Mouse (Mus musculus) stomach, embryonic 14.5 days (tissue): ENCODE results near the gene Tbc1d7. TPM values are rescaled to one million over a fixed set of nuclear protein-coding genes. Genes with fewer than 3 reads are reported as not detected.

Experiments used
- ATAC-seq: fragments of 200-750 bp; cut with Nextera tagmentation; 2 replicates; pipeline ENCODE4 v1.8.0; 2017; ENCODE audit warnings: low read depth, moderate TSS enrichment; ENCODE audit not compliant: insufficient number of reproducible peaks, insufficient read depth, low FRiP score
- H3K27ac ChIP-seq: fragments of 300-500 bp; sonication (generic); 2 replicates; pipeline ENCODE4 v1.5.1; 2014; ENCODE audit warnings: mild to moderate bottlenecking, low read length, moderate library complexity, mixed read lengths
- H3K27me3 ChIP-seq: fragments of 300-500 bp; sonication (generic); 2 replicates; pipeline ENCODE4 v1.6.1; 2014; ENCODE audit warnings: low read length, control low read depth, mixed read lengths; ENCODE audit not compliant: control insufficient read depth, insufficient read depth
- H3K36me3 ChIP-seq: fragments of 300-500 bp; sonication (generic); 2 replicates; pipeline ENCODE4 v1.6.1; 2014; ENCODE audit warnings: mild to moderate bottlenecking, control low read depth, low read length, moderate library complexity, mixed read lengths; ENCODE audit not compliant: control insufficient read depth, insufficient read depth
- H3K4me1 ChIP-seq: fragments of 300-500 bp; sonication (generic); 2 replicates; pipeline ENCODE4 v1.6.1; 2014; ENCODE audit warnings: low read length, control low read depth, mixed read lengths; ENCODE audit not compliant: control insufficient read depth, insufficient read depth
- H3K4me2 ChIP-seq: fragments of 300-500 bp; sonication (generic); replicated peaks from 2 replicates; pipeline ENCODE4 v1.6.1; 2014; ENCODE audit warnings: low read depth, low read length, control low read depth
- H3K4me3 ChIP-seq: fragments of 300-500 bp; sonication (generic); 2 replicates; pipeline ENCODE4 v1.5.1; 2014; ENCODE audit warnings: low read depth, low read length, control low read depth
- H3K9ac ChIP-seq: fragments of 300-500 bp; sonication (generic); replicated peaks from 2 replicates; pipeline ENCODE4 v1.6.1; 2014; ENCODE audit warnings: low read depth, mild to moderate bottlenecking, control low read depth, low read length, moderate library complexity, mixed read lengths
- H3K9me3 ChIP-seq: fragments of 300-500 bp; sonication (generic); 2 replicates; pipeline ENCODE4 v1.6.1; 2016; ENCODE audit warnings: low read depth, low read length, control low read depth; ENCODE audit not compliant: control insufficient read depth
- whole genome bisulfite sequencing: fragments of 180-500 bp; shearing (Covaris S2); extraction: QIAGEN DNeasy Blood & Tissue Kit; methylation state at CpG from one replicate; pipeline ENCODE4 v1.1.7; 2014; 5-methylcytosine and 5-hydroxymethylcytosine counted together
- polyA plus RNA-seq: library from polyadenylated mRNA; unstranded; fragments of >200 nt; fragmentation: Nextera tagmentation; extraction: Ambion mirVana; gene quantifications from 2 replicates; pipeline ENCODE4 v1.2.1, GENCODE M21; 2014

Tbc1d7 gene
- polyA plus RNA-seq = 47.8 and 51.6 TPM in 2 replicates

- WGBS = under 1% methylated on average over 48 of the region's 48 CpGs
- peaks cover 3% of the 10 kb centered on the region; the same call in 1 of the 2 replicates for H3K36me3 ChIP-seq
- no peaks in the 10 kb centered on the region for H3K27me3 ChIP-seq
- peak within 1 kb of the TSS; percentile 64 for H3K4me3 ChIP-seq
- peak within 1 kb of the TSS; percentile 72 for H3K27ac ChIP-seq
- H3K4me1 ChIP-seq = 0 out of 2 replicates have a peak, but pooled peaks cover 5% of the 10 kb centered on the region
- peak within 1 kb of the TSS; percentile 66 for H3K4me2 ChIP-seq
- ATAC-seq = peak; percentile 94
- H3K9ac ChIP-seq = peak within 1 kb of the TSS; percentile 73
- no peaks in the 10 kb centered on the region for H3K9me3 ChIP-seq
Measured at GRCm38 (mm10) chr13:43171020-43171710, at the start of gene Tbc1d7. TSS of gene Tbc1d7 (minus strand) at chr13:43171501.

GRCm38 (mm10) chr13:43220635-43221034 is 49.3 kb upstream of the Tbc1d7 start:
- H3K9me3 ChIP-seq = no peaks in the 10 kb centered on the region; the same call in 1 of the 2 replicates
- H3K4me3 ChIP-seq = no peak overlapping the region
- WGBS = 72% methylated on average over 1 of the region's 1 CpGs
- H3K4me1 ChIP-seq = 0 out of 2 replicates have a peak, but pooled peaks cover 3% of the 10 kb centered on the region
- H3K27me3 ChIP-seq = no peaks in the 10 kb centered on the region
- no peak overlapping the region for H3K4me2 ChIP-seq
- ATAC-seq = no peak
- H3K27ac ChIP-seq = no peak overlapping the region
- H3K36me3 ChIP-seq = no peaks in the 10 kb centered on the region
- H3K9ac ChIP-seq = no peak overlapping the region

- no peak overlapping the region for H3K9ac ChIP-seq
- ATAC-seq = no peak
- WGBS = 56% methylated on average over 4 of the region's 4 CpGs
- no peaks in the 10 kb centered on the region for H3K27me3 ChIP-seq
- H3K27ac ChIP-seq = no peak overlapping the region
- no peak overlapping the region for H3K4me2 ChIP-seq
- no peaks in the 10 kb centered on the region for H3K9me3 ChIP-seq
- no peak overlapping the region for H3K4me3 ChIP-seq
- no peaks in the 10 kb centered on the region for H3K36me3 ChIP-seq
- 0 out of 2 replicates have a peak, but pooled peaks cover 8% of the 10 kb centered on the region for H3K4me1 ChIP-seq
Measured at GRCm38 (mm10) chr13:43218764-43219163, 47.5 kb upstream of the Tbc1d7 start.

- WGBS = 55% methylated on average over 4 of the region's 4 CpGs
- no peak overlapping the region for H3K9ac ChIP-seq
- H3K4me3 ChIP-seq = no peak overlapping the region
- H3K4me2 ChIP-seq = no peak overlapping the region
- H3K27ac ChIP-seq = no peak overlapping the region
- ATAC-seq = no peak
- no peaks in the 10 kb centered on the region for H3K9me3 ChIP-seq
- no peaks in the 10 kb centered on the region for H3K36me3 ChIP-seq
- H3K27me3 ChIP-seq = no peaks in the 10 kb centered on the region
- 0 out of 2 replicates have a peak, but pooled peaks cover 8% of the 10 kb centered on the region for H3K4me1 ChIP-seq
Measured at GRCm38 (mm10) chr13:43218284-43218683, 47.0 kb upstream of the Tbc1d7 start.

GRCm38 (mm10) chr13:43217686-43218085 is 46.4 kb upstream of the Tbc1d7 start:
- 72% methylated on average over 4 of the region's 4 CpGs for WGBS
- no peaks in the 10 kb centered on the region for H3K27me3 ChIP-seq
- no peaks in the 10 kb centered on the region for H3K9me3 ChIP-seq
- no peak overlapping the region for H3K4me2 ChIP-seq
- H3K36me3 ChIP-seq = no peaks in the 10 kb centered on the region
- no peak for ATAC-seq
- H3K4me1 ChIP-seq = 0 out of 2 replicates have a peak, but pooled peaks cover 9% of the 10 kb centered on the region
- no peak overlapping the region for H3K9ac ChIP-seq
- no peak overlapping the region for H3K4me3 ChIP-seq
- no peak overlapping the region for H3K27ac ChIP-seq

GRCm38 (mm10) chr13:43217059-43217458 is 45.8 kb upstream of the Tbc1d7 start:
- H3K27ac ChIP-seq = no peak overlapping the region
- no peak overlapping the region for H3K4me3 ChIP-seq
- H3K9ac ChIP-seq = no peak overlapping the region
- H3K4me1 ChIP-seq = 0 out of 2 replicates have a peak, but pooled peaks cover 13% of the 10 kb centered on the region
- H3K27me3 ChIP-seq = no peaks in the 10 kb centered on the region
- H3K36me3 ChIP-seq = no peaks in the 10 kb centered on the region
- ATAC-seq = no peak
- no peaks in the 10 kb centered on the region for H3K9me3 ChIP-seq
- 76% methylated on average over 8 of the region's 8 CpGs for WGBS
- no peak overlapping the region for H3K4me2 ChIP-seq

GRCm38 (mm10) chr13:43215994-43216706 is 44.8 kb upstream of the Tbc1d7 start:
- Histone ChIP-seq H3K4me1 (0 out of 2 replicates have a peak, but pooled peaks cover 13% of the 10 kb centered on the region), H3K27me3 (no peaks in the 10 kb centered on the region), H3K9ac (no peak overlapping the region), H3K4me3 (no peak overlapping the region), H3K4me2 (no peak overlapping the region), H3K9me3 (no peaks in the 10 kb centered on the region), H3K36me3 (no peaks in the 10 kb centered on the region), H3K27ac (no peak overlapping the region)
- 56% methylated on average over 9 of the region's 9 CpGs for WGBS
- no peak for ATAC-seq

GRCm38 (mm10) chr13:43215144-43215993 is 44.1 kb upstream of the Tbc1d7 start:
- Histone ChIP-seq H3K27ac (no peak overlapping the region), H3K27me3 (no peaks in the 10 kb centered on the region), H3K4me1 (0 out of 2 replicates have a peak, but pooled peaks cover 17% of the 10 kb centered on the region), H3K9ac (no peak overlapping the region), H3K36me3 (no peaks in the 10 kb centered on the region), H3K4me2 (no peak overlapping the region; the same call in 1 of the 2 replicates), H3K9me3 (no peaks in the 10 kb centered on the region), H3K4me3 (no peak overlapping the region)
- ATAC-seq = peak; percentile 82
- WGBS = 19% methylated on average over 19 of the region's 19 CpGs
